Mouse (Mus musculus) spleen, adult 2 months (tissue): ENCODE data around the gene Mfsd12. TPM values are rescaled to one million over a fixed set of nuclear protein-coding genes. Genes with fewer than 3 reads are reported as not detected.

Source experiments
- DNase-seq, 2 experiments: peaks; one replicate each; pipeline versions ENCODE4 v3.0.0 to v3.0.0-alpha.2; 2012 to 2021; ENCODE audit warnings: low spot score in 2 of 2, low read depth in 1 of 2
- H3K27ac ChIP-seq: fragments of 200-500 bp; 2 replicates; pipeline ENCODE4 v1.5.1; 2012; ENCODE audit warnings: low read length, inconsistent platforms; ENCODE audit not compliant: insufficient read depth
- H3K27me3 ChIP-seq: fragments of 200-500 bp; 2 replicates; pipeline ENCODE4 v1.6.1; 2012; ENCODE audit warnings: mild to moderate bottlenecking, moderate library complexity, low read length, inconsistent platforms; ENCODE audit not compliant: control insufficient read depth, insufficient read depth
- H3K36me3 ChIP-seq: fragments of 200-500 bp; 2 replicates; pipeline ENCODE4 v1.6.1; 2012; ENCODE audit warnings: mild to moderate bottlenecking, low read length, inconsistent platforms; ENCODE audit not compliant: control insufficient read depth, insufficient read depth
- H3K4me1 ChIP-seq: fragments of 200-500 bp; 2 replicates; pipeline ENCODE4 v1.6.1; 2011; ENCODE audit warnings: inconsistent platforms; ENCODE audit not compliant: control insufficient read depth, insufficient read depth, insufficient read length
- H3K4me3 ChIP-seq: fragments of 200-500 bp; 2 replicates; pipeline ENCODE4 v1.5.1; 2011; ENCODE audit warnings: mild to moderate bottlenecking, inconsistent platforms; ENCODE audit not compliant: insufficient read depth, insufficient read length; ENCODE audit errors: extremely low read depth
- CTCF ChIP-seq: fragments of 200-500 bp; IDR thresholded peaks from 2 replicates; pipeline ENCODE4 v1.5.1; 2011; ENCODE audit warnings: mild to moderate bottlenecking, inconsistent platforms; ENCODE audit not compliant: insufficient read depth, insufficient read length, insufficient replicate concordance; ENCODE audit errors: extremely low read depth
- POLR2A ChIP-seq: fragments of 200-500 bp; IDR thresholded peaks from 2 replicates; pipeline ENCODE4 v1.6.1; 2011; ENCODE audit warnings: low read depth, low read length, inconsistent platforms
- WGBS: fragments of 180-500 bp; shearing (Covaris S2); methylation state at CpG from one replicate; pipeline ENCODE4 v1.1.7; 2018; 5-methylcytosine and 5-hydroxymethylcytosine counted together
- polyA plus RNA-seq: library from polyadenylated mRNA; depleted of rRNA; stranded (reverse); fragments of >200 nt; gene quantifications from 2 replicates; pipeline ENCODE4 v1.2.3, GENCODE M21; 2012

Gene Mfsd12
- polyA plus RNA-seq, 1 experiment, result 20.2 TPM

GRCm38 (mm10) chr10:81318589-81319329 is 38.5 kb upstream of the Mfsd12 start:
- H3K27ac ChIP-seq, result no peak overlapping the region
- H3K36me3 ChIP-seq, result peaks cover 27% of the 10 kb centered on the region
- TF ChIP-seq CTCF (no peak), POLR2A (no peak)
- peaks cover 9% of the 10 kb centered on the region; the same call in 1 of the 2 replicates for H3K4me1 ChIP-seq
- no peak for DNase-seq
- 87% methylated on average over 13 of the region's 13 CpGs for WGBS
- H3K27me3 ChIP-seq, result no peaks in the 10 kb centered on the region
- H3K4me3 ChIP-seq, result no peak overlapping the region

GRCm38 (mm10) chr10:81319330-81319699 is 38.0 kb upstream of the Mfsd12 start:
- H3K27ac ChIP-seq, result no peak overlapping the region
- 35% methylated on average over 8 of the region's 8 CpGs for WGBS
- H3K4me3 ChIP-seq, result no peak overlapping the region
- no peak for DNase-seq
- H3K36me3 ChIP-seq, result peaks cover 30% of the 10 kb centered on the region
- TF ChIP-seq CTCF (0 out of 2 replicates have a peak, but pooled peaks have one; percentile 16), POLR2A (no peak)
- no peaks in the 10 kb centered on the region for H3K27me3 ChIP-seq
- H3K4me1 ChIP-seq, result peaks cover 9% of the 10 kb centered on the region; the same call in 1 of the 2 replicates

GRCm38 (mm10) chr10:81319741-81320549 is 37.3 kb upstream of the Mfsd12 start:
- Histone ChIP-seq H3K27me3 (no peaks in the 10 kb centered on the region), H3K27ac (peak overlapping the region; percentile 85), H3K4me3 (peak overlapping the region; percentile 60), H3K4me1 (peaks cover 9% of the 10 kb centered on the region; the same call in 1 of the 2 replicates), H3K36me3 (peaks cover 35% of the 10 kb centered on the region)
- TF ChIP-seq POLR2A (no peak), CTCF (no peak)
- peak in 1 of 2 experiments; percentile 95 for DNase-seq
- 1% methylated on average over 38 of the region's 38 CpGs for WGBS

GRCm38 (mm10) chr10:81320550-81321347 is 36.5 kb upstream of the Mfsd12 start, which contains the start of gene Cactin:
Cactin (plus strand) TSS chr10:81321103.
- TF ChIP-seq CTCF (no peak; the same call in 1 of the 2 replicates), POLR2A (peak; percentile 37)
- H3K4me1 ChIP-seq, result peaks cover 9% of the 10 kb centered on the region; the same call in 1 of the 2 replicates
- DNase-seq, result peak; percentile 99 to 100
- peak within 1 kb of the TSS; percentile 73 for H3K4me3 ChIP-seq
- peak within 1 kb of the TSS; percentile 88 for H3K27ac ChIP-seq
- peaks cover 38% of the 10 kb centered on the region for H3K36me3 ChIP-seq
- WGBS, result 1% methylated on average over 68 of the region's 68 CpGs
- no peaks in the 10 kb centered on the region for H3K27me3 ChIP-seq

- peak overlapping the region; percentile 73 for H3K4me3 ChIP-seq
- TF ChIP-seq POLR2A (no peak), CTCF (no peak)
- DNase-seq, result no peak
- peaks cover 42% of the 10 kb centered on the region for H3K36me3 ChIP-seq
- 2% methylated on average over 20 of the region's 20 CpGs for WGBS
- H3K27ac ChIP-seq, result peak overlapping the region; percentile 88
- H3K4me1 ChIP-seq, result peaks cover 9% of the 10 kb centered on the region; the same call in 1 of the 2 replicates
- no peaks in the 10 kb centered on the region for H3K27me3 ChIP-seq
Measured at GRCm38 (mm10) chr10:81321436-81321835, 35.9 kb upstream of the Mfsd12 start.

GRCm38 (mm10) chr10:81322444-81322843 is 34.8 kb upstream of the Mfsd12 start:
- WGBS, result 91% methylated on average over 27 of the region's 27 CpGs
- peaks cover 44% of the 10 kb centered on the region for H3K36me3 ChIP-seq

More at GRCm38 (mm10) chr10:81322444-81322843, 34.8 kb upstream of the Mfsd12 start:
- Histone ChIP-seq H3K27me3 (no peaks in the 10 kb centered on the region), H3K27ac (no peak overlapping the region), H3K4me3 (no peak overlapping the region), H3K4me1 (peaks cover 9% of the 10 kb centered on the region; the same call in 1 of the 2 replicates)
- TF ChIP-seq POLR2A (no peak), CTCF (no peak)
- no peak for DNase-seq
